Mouse (Mus musculus): ENCODE results near the gene Cd79b.

- no peak for TF ChIP-seq GATA1 (IDR thresholded peaks at IDR 0.05; ENCODE audit: low read length)
- TF ChIP-seq TAL1 (IDR thresholded peaks at IDR 0.05; ENCODE audit: low read length), result no peak
Observed at GRCm38 (mm10) chr11:106286206-106286605, 28.4 kb downstream of the Cd79b start.

Measured in erythroblast, embryonic 14.5 days (primary cell).